Mouse (Mus musculus) adrenal gland, adult 2 months (tissue): ENCODE data around the gene Defb18. TPM values are rescaled to one million over a fixed set of nuclear protein-coding genes. Genes with fewer than 3 reads are reported as not detected.
"Not testable (repeated sequence)": the region's sequence is repeated elsewhere in the genome, so short reads cannot be mapped to it uniquely, and the experiment has no call there.

Experiments used
- DNase-seq: peaks from one replicate; pipeline ENCODE4 v3.0.0; 2021
- long read RNA-seq: library from polyadenylated mRNA; stranded (forward); transcript quantifications from one replicate; pipeline ENCODE4 v2.0.0, GENCODE M21; 2021
- polyA plus RNA-seq: library from polyadenylated mRNA; depleted of rRNA; stranded (reverse); fragments of >200 nt; gene quantifications from 2 replicates; pipeline ENCODE4 v1.2.3, GENCODE M21; 2012; rRNA removed
- total RNA-seq, 2 experiments: library from RNA; stranded (reverse); gene quantifications; 2 replicates each; pipeline ENCODE4 v1.2.3; 2021

Gene Defb18
- total RNA-seq (not detected), polyA plus RNA-seq (not detected in 2 replicates)
- long read RNA-seq: 0 reads

- DNase-seq: no peak
Measured at GRCm38 (mm10) chr1:18237343-18237742, at the start of gene Defb18. Gene Defb18 (minus strand): TSS chr1:18237443.

GRCm38 (mm10) chr1:18271095-18271494 is 33.9 kb upstream of the Defb18 start:
- no peak for DNase-seq

GRCm38 (mm10) chr1:18268845-18269244 is 31.6 kb upstream of the Defb18 start:
- DNase-seq: no peak

- no peak for DNase-seq
Measured at GRCm38 (mm10) chr1:18265038-18265437, 27.8 kb upstream of the Defb18 start, which contains the start of gene Defb41. Gene Defb41 (minus strand): TSS chr1:18265138.

- not testable (repeated sequence) for DNase-seq
Measured at GRCm38 (mm10) chr1:18245801-18246580, 8.7 kb upstream of the Defb18 start.

GRCm38 (mm10) chr1:18223385-18223945 is 13.8 kb downstream of the Defb18 start:
- DNase-seq: no peak

- no peak for DNase-seq
Measured at GRCm38 (mm10) chr1:18191719-18192118, 45.5 kb downstream of the Defb18 start.

GRCm38 (mm10) chr1:18190714-18191712 is 46.2 kb downstream of the Defb18 start:
- DNase-seq: no peak

Other genes starting within 250 kb of the Defb18 start
- gene Crisp4, start 91.5 kb downstream of the Defb18 start, total RNA-seq: not detected
- gene Crisp4, start 91.5 kb downstream of the Defb18 start, polyA plus RNA-seq: not detected in 2 replicates
- gene Defb41, start 27.7 kb upstream of the Defb18 start, total RNA-seq: not detected
- gene Defb41, start 27.7 kb upstream of the Defb18 start, polyA plus RNA-seq: not detected in 2 replicates